Comparison of ENCODE assay signal across 10 mouse cellular contexts in the genomic region with DNA sequence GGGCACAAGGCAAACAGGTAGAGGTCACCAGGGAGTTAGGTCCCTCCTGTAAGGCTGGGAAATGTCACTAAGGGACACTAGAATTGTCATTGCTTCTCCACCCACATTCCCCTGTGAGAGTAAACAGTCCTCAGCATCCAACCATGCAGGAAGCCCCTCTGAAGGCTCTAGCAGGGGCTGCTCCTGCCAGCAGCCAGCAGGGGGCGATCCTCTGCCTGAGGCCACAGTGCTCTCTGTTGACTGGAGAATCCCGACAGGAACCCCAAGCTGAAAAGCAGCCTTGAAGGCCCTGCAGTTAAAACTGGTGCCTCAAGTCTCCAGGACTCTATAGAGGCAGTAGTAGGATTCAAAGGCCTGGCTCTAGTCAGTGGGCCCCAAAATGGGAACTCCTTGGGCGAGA. TPM values are rescaled to one million over a fixed set of nuclear protein-coding genes. Genes with fewer than 3 reads are reported as not detected.
DNase-seq lines count a peak whose midpoint lies in the region; ATAC-seq and TF ChIP-seq lines count a peak whose summit lies in the region.
"Had no signal": no experiment of that assay in that cellular context is flagged by ENCODE, and none has a peak within 500 bp of the region (broad histone marks: within the 10 kb centered on the region; RNA-seq: fewer than 3 reads in every experiment).

No protein-coding gene starts in this region.

- H3K4me3 ChIP-seq in hindbrain, embryonic 11.5 days (ENCODE audit: low read depth, low read length): no peak overlapping the region
- no peak overlapping the region for H3K4me3 ChIP-seq in hindbrain, embryonic 16.5 days (ENCODE audit: low read length)
- no peak overlapping the region for H3K4me3 ChIP-seq in thymus, adult 2 months (ENCODE audit: control insufficient read depth, insufficient read depth, low read length)
- H3K4me3 ChIP-seq: embryonic facial prominence, embryonic 12.5 days; liver, embryonic 13.5 days had no signal

- ATAC-seq in hindbrain, embryonic 11.5 days (ENCODE audit: low FRiP score): no peak
- ATAC-seq in hindbrain, embryonic 16.5 days: no peak
- ATAC-seq in granulocyte monocyte progenitor cell, adult 5-6 weeks (replicated peaks; ENCODE audit: poor library complexity, severe bottlenecking): peak; percentile 47
- ATAC-seq in inflammation-experienced regulatory T-cells, adult 6 months: no peak

- no peaks in the 10 kb centered on the region for H3K27me3 ChIP-seq in hindbrain, embryonic 11.5 days (ENCODE audit: control insufficient read depth, insufficient read depth, low read length)
- no peaks in the 10 kb centered on the region for H3K27me3 ChIP-seq in hindbrain, embryonic 16.5 days (replicated peaks; ENCODE audit: control insufficient read depth, insufficient read depth, low read length)
- no peaks in the 10 kb centered on the region for H3K27me3 ChIP-seq in thymus, adult 2 months (ENCODE audit: control insufficient read depth, insufficient read depth, low read length)
- H3K27me3 ChIP-seq: embryonic facial prominence, embryonic 12.5 days; liver, embryonic 13.5 days had no signal

- no peaks in the 10 kb centered on the region for H3K4me1 ChIP-seq in hindbrain, embryonic 11.5 days (replicated peaks; ENCODE audit: control insufficient read depth, insufficient read depth, low read length)
- no peaks in the 10 kb centered on the region for H3K4me1 ChIP-seq in hindbrain, embryonic 16.5 days (ENCODE audit: control insufficient read depth, insufficient read depth, low read depth, low read length)
- no peaks in the 10 kb centered on the region for H3K4me1 ChIP-seq in thymus, adult 2 months (replicated peaks; ENCODE audit: control insufficient read depth, insufficient read depth, low read length)
- H3K4me1 ChIP-seq: embryonic facial prominence, embryonic 12.5 days; liver, embryonic 13.5 days had no signal

- no peak overlapping the region for H3K27ac ChIP-seq in hindbrain, embryonic 11.5 days (ENCODE audit: low read depth, low read length)
- no peak overlapping the region for H3K27ac ChIP-seq in hindbrain, embryonic 16.5 days (ENCODE audit: low read depth, low read length)
- H3K27ac ChIP-seq in thymus, adult 2 months (ENCODE audit: control insufficient read depth, insufficient read depth, low read length): no peak overlapping the region
- H3K27ac ChIP-seq: embryonic facial prominence, embryonic 12.5 days; liver, embryonic 13.5 days had no signal

- H3K36me3 ChIP-seq in hindbrain, embryonic 11.5 days (ENCODE audit: control insufficient read depth, insufficient read depth, low read length): peaks cover 34% of the 10 kb centered on the region
- H3K36me3 ChIP-seq in hindbrain, embryonic 16.5 days (ENCODE audit: control insufficient read depth, insufficient read depth, low read length): peaks cover 53% of the 10 kb centered on the region
- H3K36me3 ChIP-seq in thymus, adult 2 months (ENCODE audit: control insufficient read depth, insufficient read depth, low read length): peaks cover 84% of the 10 kb centered on the region

- no peak overlapping the region for H3K4me2 ChIP-seq in hindbrain, embryonic 11.5 days (replicated peaks; ENCODE audit: low read depth, low read length)
- H3K4me2 ChIP-seq in hindbrain, embryonic 16.5 days (ENCODE audit: low read length): no peak overlapping the region
- H3K4me2 ChIP-seq: embryonic facial prominence, embryonic 12.5 days; liver, embryonic 13.5 days had no signal

- H3K9ac ChIP-seq in hindbrain, embryonic 11.5 days (ENCODE audit: low read depth, low read length): no peak overlapping the region
- H3K9ac ChIP-seq in hindbrain, embryonic 16.5 days (ENCODE audit: low read depth, low read length): no peak overlapping the region
- H3K9ac ChIP-seq: embryonic facial prominence, embryonic 12.5 days; liver, embryonic 13.5 days had no signal

- WGBS in hindbrain, embryonic 11.5 days: 44% methylated on average over 3 of the region's 3 CpGs
- 43% methylated on average over 3 of the region's 3 CpGs for WGBS in hindbrain, embryonic 16.5 days
- WGBS in thymus, adult 2 months: 68% methylated on average over 3 of the region's 3 CpGs

- DNase-seq in hindbrain, embryonic 11.5 days (ENCODE audit: low spot score): peak; percentile 66
- peak; percentile 30 for DNase-seq in thymus, adult 2 months
- no peak for DNase-seq in thymus, adult 18-20 months
- DNase-seq in ovary, postnatal 10 days (ENCODE audit: low spot score): no peak
- DNase-seq in adrenal gland, adult (ENCODE audit: inconsistent age in 2 of 2, low spot score in 1 of 2): no peak
- DNase-seq: liver, embryonic 13.5 days had no signal

- TF ChIP-seq CTCF in thymus, adult 2 months (IDR thresholded peaks at IDR 0.05; ENCODE audit: borderline replicate concordance, control insufficient read depth, extremely low read depth, insufficient read depth, low read length, poor library complexity): peak; percentile 85; the same call in 1 of the 2 replicates

- no peak for TF ChIP-seq POLR2A in thymus, adult 2 months (IDR thresholded peaks at IDR 0.05; ENCODE audit: control insufficient read depth, extremely low read depth, insufficient read depth, low read length, poor library complexity)

- H3K9me3 ChIP-seq in hindbrain, embryonic 11.5 days (ENCODE audit: control insufficient read depth, low read length): no peaks in the 10 kb centered on the region
- H3K9me3 ChIP-seq in hindbrain, embryonic 16.5 days (ENCODE audit: control insufficient read depth, low read length): no peaks in the 10 kb centered on the region
- H3K9me3 ChIP-seq: embryonic facial prominence, embryonic 12.5 days; liver, embryonic 13.5 days had no signal

RNA-seq across cellular contexts. Expression of a gene that starts 14.0 kb away (rescaled TPM):
- polyA plus RNA-seq in hindbrain, embryonic 11.5 days (2014; fragmentation: Nextera tagmentation; extraction: Ambion mirVana): 14.9 and 19.5 TPM in 2 replicates
- 14.4 and 16.8 TPM in 2 replicates for polyA plus RNA-seq in hindbrain, embryonic 16.5 days (2015; fragmentation: Nextera tagmentation; extraction: Ambion mirVana)
- polyA plus RNA-seq in thymus, adult 2 months (2012; rRNA removed): 36.7 and 41.7 TPM in 2 replicates
- total RNA-seq in granulocyte monocyte progenitor cell, adult 5-6 weeks (2014; fragmentation: Nextera tagmentation): 36.1 and 46.0 TPM in 2 replicates
- total RNA-seq in granulocyte monocyte progenitor cell, adult 5-6 weeks (2017): 65.5 and 67.5 TPM in 2 replicates
- 10 to 100 TPM; 12.1 to 13.6 (median 13.0) TPM for polyA plus RNA-seq in inflammation-experienced regulatory T-cells, adult 6 months (2017; shearing (Covaris generic))

RNA-seq across cellular contexts. Expression of a gene that starts 14.0 kb away (rescaled TPM):
- 31.5 and 33.2 TPM in 2 replicates for polyA plus RNA-seq in hindbrain, embryonic 11.5 days (2014; fragmentation: Nextera tagmentation; extraction: Ambion mirVana)
- polyA plus RNA-seq in hindbrain, embryonic 16.5 days (2015; fragmentation: Nextera tagmentation; extraction: Ambion mirVana): 29.4 and 31.4 TPM in 2 replicates
- polyA plus RNA-seq in thymus, adult 2 months (2012; rRNA removed): 8.0 and 9.0 TPM in 2 replicates
- 9.3 and 15.8 TPM in 2 replicates for total RNA-seq in granulocyte monocyte progenitor cell, adult 5-6 weeks (2014; fragmentation: Nextera tagmentation)
- 14.0 and 23.0 TPM in 2 replicates for total RNA-seq in granulocyte monocyte progenitor cell, adult 5-6 weeks (2017)
- polyA plus RNA-seq in inflammation-experienced regulatory T-cells, adult 6 months (2017; shearing (Covaris generic)): 10 to 100 TPM; 15.1 to 24.2 (median 15.5) TPM

RNA-seq across cellular contexts. Expression of a gene that starts 27.3 kb away (rescaled TPM):
- polyA plus RNA-seq in hindbrain, embryonic 11.5 days (2014; fragmentation: Nextera tagmentation; extraction: Ambion mirVana): 0.81 and 1.7 TPM in 2 replicates
- polyA plus RNA-seq in hindbrain, embryonic 16.5 days (2015; fragmentation: Nextera tagmentation; extraction: Ambion mirVana): 0.39 and 0.79 TPM in 2 replicates
- polyA plus RNA-seq in thymus, adult 2 months (2012; rRNA removed): 45.3 and 53.6 TPM in 2 replicates
- total RNA-seq in granulocyte monocyte progenitor cell, adult 5-6 weeks (2014; fragmentation: Nextera tagmentation): 206 and 211 TPM in 2 replicates
- 304 and 315 TPM in 2 replicates for total RNA-seq in granulocyte monocyte progenitor cell, adult 5-6 weeks (2017)
- 1 to 10 TPM in 1 of 3 experiments, under 1 TPM in 1, not detected in 1; 0.40 to 1.3 TPM for polyA plus RNA-seq in inflammation-experienced regulatory T-cells, adult 6 months (2017; shearing (Covaris generic))

RNA-seq across cellular contexts. Expression of a gene that starts 56.8 kb away (rescaled TPM):
- 34.4 and 36.3 TPM in 2 replicates for polyA plus RNA-seq in hindbrain, embryonic 11.5 days (2014; fragmentation: Nextera tagmentation; extraction: Ambion mirVana)
- polyA plus RNA-seq in hindbrain, embryonic 16.5 days (2015; fragmentation: Nextera tagmentation; extraction: Ambion mirVana): 31.3 and 34.3 TPM in 2 replicates
- polyA plus RNA-seq in thymus, adult 2 months (2012; rRNA removed): 34.7 and 35.0 TPM in 2 replicates
- 23.9 and 30.6 TPM in 2 replicates for total RNA-seq in granulocyte monocyte progenitor cell, adult 5-6 weeks (2014; fragmentation: Nextera tagmentation)
- total RNA-seq in granulocyte monocyte progenitor cell, adult 5-6 weeks (2017): 28.2 and 28.7 TPM in 2 replicates
- 10 to 100 TPM; 21.3 to 40.7 (median 40.2) TPM for polyA plus RNA-seq in inflammation-experienced regulatory T-cells, adult 6 months (2017; shearing (Covaris generic))

RNA-seq across cellular contexts. Expression of a gene that starts 57.8 kb away (rescaled TPM):
- 2.9 and 4.7 TPM in 2 replicates for polyA plus RNA-seq in hindbrain, embryonic 11.5 days (2014; fragmentation: Nextera tagmentation; extraction: Ambion mirVana)
- 1.3 and 2.0 TPM in 2 replicates for polyA plus RNA-seq in hindbrain, embryonic 16.5 days (2015; fragmentation: Nextera tagmentation; extraction: Ambion mirVana)
- not detected in 2 replicates for polyA plus RNA-seq in thymus, adult 2 months (2012; rRNA removed)
- total RNA-seq in granulocyte monocyte progenitor cell, adult 5-6 weeks (2014; fragmentation: Nextera tagmentation): not detected in 2 replicates
- total RNA-seq in granulocyte monocyte progenitor cell, adult 5-6 weeks (2017): not detected in 2 replicates
- polyA plus RNA-seq in inflammation-experienced regulatory T-cells, adult 6 months (2017; shearing (Covaris generic)): not detected
- polyA plus RNA-seq: embryonic facial prominence, embryonic 12.5 days; liver, embryonic 13.5 days had no signal

Comparison
In these comparisons a context has a peak if more than half of its experiments do, and no peak if none do; other contexts are left out.
1. DNase-seq: peak in hindbrain, embryonic 11.5 days (single experiment) and thymus, adult 2 months (single experiment); none in thymus, adult 18-20 months (0 of 2), ovary, postnatal 10 days (single experiment) and adrenal gland, adult (0 of 2).
2. RNA of a gene that starts 27.3 kb away (polyA plus RNA-seq): 45.3 to 53.6 TPM in thymus, adult 2 months; 0.81 to 1.7 TPM in hindbrain, embryonic 11.5 days, 0.39 to 0.79 TPM in hindbrain, embryonic 16.5 days and 0.40 to 1.3 TPM in inflammation-experienced regulatory T-cells, adult 6 months; every median in the first group is over 10 times any median in the second.